Mouse (Mus musculus) ovary, postnatal 14 days (tissue): ENCODE measurements at regions not wholly inside any gene's neighbourhood (a gene's known extent, or its start where the extent isn't known, plus 50 kb on each side); places are given as distances from the start of the nearest gene placed in this dataset.

Source experiments
- DNase-seq: peaks from one replicate; pipeline ENCODE4 v3.0.0; 2022; ENCODE audit warnings: low spot score

DNA sequence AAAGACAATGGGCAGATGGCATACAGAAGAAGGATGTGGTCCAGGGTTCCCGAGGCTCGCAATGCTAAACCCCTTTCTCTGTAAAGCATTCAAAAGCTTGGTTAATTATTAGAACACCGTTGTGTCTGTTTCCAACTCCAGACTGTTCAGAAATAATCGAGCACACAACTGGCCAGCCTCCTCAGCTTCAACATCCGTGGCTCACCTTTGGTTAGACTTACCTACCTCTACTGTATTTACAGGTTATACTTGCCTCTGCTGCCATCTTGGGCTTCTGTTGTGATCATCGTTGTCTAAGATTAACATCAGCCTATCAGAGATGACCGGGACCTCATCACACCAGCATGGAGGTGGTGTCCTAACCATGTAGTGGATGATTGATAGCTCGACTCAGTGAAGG lies 209.3 kb downstream of the Gadd45g start:
- DNase-seq: no peak

DNA sequence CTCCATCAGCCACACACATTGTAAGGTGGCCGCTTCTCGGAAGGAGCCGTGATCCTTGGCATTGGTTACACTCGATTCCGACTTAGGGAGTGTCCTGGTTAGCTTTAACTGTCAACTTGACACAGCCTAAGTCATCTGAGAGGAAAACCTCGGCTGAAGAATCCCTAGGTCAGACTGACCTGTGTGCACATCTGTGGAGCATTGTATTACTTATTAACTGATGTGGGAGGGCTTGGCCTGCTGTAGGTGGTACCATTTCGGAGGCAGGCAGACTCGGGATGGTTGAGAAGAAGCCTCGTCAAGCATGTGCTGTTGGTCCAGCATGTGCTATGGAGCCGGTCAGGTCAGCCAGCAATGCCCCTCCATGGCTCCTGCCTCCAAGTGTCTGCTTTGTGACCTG lies 211.0 kb downstream of the Gadd45g start:
- DNase-seq: no peak

GRCm38 (mm10) chr13:52059756-52060417 lies 213.4 kb downstream of the Gadd45g start:
- DNase-seq: no peak

- DNase-seq: no peak
Observed at GRCm38 (mm10) chr13:52060418-52060870, 214.0 kb downstream of the Gadd45g start.

GRCm38 (mm10) chr13:52061454-52061853 lies 215.0 kb downstream of the Gadd45g start:
- DNase-seq: no peak

GRCm38 (mm10) chr13:52061881-52062280 lies 215.4 kb downstream of the Gadd45g start:
- DNase-seq: no peak

- no peak for DNase-seq
Observed at GRCm38 (mm10) chr13:52062576-52062975, 216.1 kb downstream of the Gadd45g start.

DNA sequence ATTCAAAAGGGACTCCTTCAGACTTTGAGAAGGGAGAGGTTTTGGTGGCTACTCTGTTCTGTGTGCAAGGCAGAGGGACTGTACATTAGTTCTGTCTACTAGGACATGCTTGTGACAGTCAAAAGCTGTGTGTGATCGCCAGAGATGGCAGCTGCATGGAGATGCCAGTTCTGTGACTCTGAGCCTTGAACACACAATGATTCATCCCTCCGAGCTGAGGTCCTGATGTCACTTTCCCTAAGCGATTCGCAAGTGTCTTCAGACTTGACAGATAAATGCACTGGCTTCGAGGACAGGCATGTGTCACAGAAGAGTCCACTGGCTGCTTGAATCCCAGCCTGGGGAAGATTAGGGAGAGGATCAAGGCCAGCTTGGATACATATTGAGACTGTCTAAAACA lies 218.8 kb downstream of the Gadd45g start:
- DNase-seq: no peak

GRCm38 (mm10) chr13:52065720-52066119 lies 219.2 kb downstream of the Gadd45g start:
- no peak for DNase-seq

DNA sequence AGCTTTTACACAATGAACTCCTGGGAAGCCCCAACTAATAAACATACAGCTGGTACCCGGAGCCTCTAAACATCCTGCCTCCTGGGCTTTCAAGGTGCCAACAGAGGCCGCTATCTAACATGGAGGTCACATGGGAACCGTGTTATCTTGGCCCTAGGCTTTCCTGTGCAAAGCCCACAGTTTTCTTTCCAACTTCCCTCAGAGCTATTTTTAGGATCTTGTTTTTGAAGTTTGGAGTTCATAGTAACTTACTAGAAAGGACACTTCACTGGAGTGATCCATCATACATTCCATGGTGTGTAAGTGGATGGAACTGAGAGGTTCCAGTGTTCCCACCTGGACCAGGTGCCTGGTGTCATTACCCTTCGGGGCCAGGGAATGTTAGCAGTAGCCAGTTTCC lies 220.6 kb downstream of the Gadd45g start:
- no peak for DNase-seq

DNA sequence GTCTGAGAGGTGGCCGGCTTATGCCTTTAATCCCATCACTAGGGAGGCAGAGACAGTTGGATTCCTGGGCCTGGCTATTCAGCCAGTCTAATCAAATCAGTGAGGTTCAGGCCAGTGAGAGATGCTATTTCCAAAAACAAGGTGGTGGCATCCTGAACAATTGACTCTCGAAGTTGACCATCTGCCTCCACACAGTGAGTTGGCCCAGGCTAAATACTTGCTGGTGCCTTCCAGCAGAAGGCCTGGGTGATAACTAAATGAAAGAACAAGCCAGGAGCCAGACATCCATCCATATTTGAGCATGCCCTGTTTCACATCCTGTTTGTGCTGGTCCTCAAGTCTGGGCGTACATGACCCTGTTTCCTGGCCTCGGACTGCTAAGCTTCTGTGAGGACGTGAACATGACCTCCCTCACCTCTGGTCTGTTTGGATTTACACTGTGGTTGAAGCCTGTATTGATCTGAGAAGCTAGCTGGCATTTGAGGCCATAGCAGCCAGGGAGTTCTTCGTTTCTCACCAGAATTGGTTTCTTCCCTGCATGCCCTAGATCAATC lies 222.5 kb downstream of the Gadd45g start:
- no peak for DNase-seq

GRCm38 (mm10) chr13:52069714-52070113 lies 223.2 kb downstream of the Gadd45g start:
- DNase-seq: no peak

DNA sequence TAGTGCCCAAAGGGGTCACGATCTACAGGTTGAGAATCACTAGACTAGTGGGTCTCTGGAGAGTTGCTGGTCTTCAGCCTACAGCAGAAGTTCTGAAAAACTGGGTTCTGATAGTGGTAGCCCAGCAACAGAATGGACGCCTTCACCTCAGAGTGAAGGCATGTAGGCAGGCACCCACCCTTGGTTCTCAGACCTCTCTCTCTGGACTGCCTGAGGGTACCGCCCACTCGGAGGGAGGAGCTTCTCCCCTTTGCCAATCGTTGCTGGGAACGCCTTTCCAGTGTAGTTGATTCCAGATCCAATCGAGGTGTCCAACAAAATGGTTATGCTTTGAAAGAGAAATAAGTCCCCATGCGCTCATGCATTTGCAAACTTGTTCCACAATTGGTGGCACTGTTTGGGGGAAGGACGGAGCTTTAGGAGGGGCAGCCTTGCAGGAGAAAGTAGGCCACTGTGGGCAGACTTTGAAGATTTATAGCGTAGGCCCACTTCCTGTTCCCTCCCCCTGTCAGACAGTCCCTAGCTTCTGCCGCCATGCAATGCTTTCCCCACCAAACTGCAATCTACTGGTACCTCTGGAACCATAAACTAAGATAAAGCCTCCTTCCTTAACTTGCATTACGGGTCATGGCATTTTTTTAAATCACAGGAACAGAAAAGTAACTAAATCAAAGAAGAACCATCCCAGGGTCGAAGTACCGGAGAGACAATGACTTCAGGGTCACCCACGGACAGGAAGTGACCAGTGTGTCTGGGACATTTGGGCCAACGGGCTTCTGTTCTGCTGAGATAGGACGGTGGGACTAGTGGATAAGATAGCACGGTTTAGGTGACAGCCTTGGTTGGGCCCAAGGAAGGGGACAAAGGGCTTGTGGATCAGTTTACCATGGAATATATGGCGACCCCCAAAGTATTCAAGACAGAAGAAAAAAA lies 224.5 kb downstream of the Gadd45g start:
- DNase-seq: no peak

DNA sequence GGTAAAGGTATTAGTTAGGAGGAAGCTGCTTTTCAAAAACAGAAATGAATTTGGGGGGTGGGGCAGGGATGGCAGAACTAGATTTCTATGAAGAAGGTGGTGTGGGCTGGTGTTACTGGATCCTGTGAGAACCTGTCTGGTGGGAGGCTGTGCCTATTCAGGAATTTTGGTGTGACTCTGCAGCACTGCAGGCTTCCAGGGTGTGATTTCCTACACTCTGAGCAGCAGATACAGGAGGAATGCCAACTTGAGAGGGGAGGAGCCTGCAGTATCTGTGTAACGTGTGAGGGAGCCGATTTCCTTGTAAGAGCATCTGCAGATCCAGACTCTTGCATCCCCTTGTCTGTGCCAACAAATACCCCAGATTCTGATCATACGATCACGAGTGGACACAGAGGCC lies 231.1 kb downstream of the Gadd45g start:
- no peak for DNase-seq

GRCm38 (mm10) chr13:52078561-52078960 lies 232.1 kb downstream of the Gadd45g start:
- no peak for DNase-seq

- no peak for DNase-seq
Observed at GRCm38 (mm10) chr13:52079678-52080246, 233.3 kb downstream of the Gadd45g start.

DNA sequence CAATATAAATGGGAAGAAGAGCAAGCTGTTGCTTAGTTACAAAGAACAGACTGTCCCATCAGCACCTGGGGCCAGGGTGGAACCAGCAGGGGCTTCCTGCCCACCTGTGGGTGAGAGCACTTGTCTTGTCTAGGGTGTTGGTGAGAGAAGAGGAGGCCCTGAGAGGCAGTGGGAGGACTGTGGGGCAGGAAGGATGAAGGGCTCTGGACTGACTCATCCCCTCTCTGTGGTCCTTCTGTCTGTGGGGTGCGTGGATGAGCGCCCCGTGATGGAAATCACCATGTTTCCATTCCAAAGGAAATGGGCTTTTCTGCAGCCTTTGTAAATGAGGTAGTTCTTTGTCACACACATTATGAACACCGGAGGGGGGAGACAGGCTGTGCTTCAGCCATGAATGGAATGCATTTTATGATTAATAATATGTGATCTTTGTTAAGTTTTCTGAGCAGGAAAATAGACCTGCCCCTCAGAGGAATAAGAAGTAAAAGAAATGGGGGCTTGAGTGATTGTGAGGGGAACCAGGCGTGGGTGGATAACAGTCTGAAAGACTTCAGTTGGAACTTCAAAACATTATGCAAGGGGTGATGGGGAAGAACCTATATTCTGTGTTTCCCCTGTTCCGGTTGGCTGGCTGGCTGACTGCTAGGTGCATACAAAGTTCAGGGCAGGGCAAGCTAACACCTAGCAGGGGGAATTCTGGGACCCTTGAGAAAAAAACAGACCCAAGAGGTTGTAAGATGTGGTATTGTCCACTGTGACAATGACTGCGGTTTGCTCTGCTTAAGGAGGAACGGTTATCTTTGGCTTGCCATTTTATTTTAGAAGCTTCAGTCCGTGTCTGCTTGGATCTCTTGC lies 237.3 kb downstream of the Gadd45g start:
- DNase-seq: no peak

DNA sequence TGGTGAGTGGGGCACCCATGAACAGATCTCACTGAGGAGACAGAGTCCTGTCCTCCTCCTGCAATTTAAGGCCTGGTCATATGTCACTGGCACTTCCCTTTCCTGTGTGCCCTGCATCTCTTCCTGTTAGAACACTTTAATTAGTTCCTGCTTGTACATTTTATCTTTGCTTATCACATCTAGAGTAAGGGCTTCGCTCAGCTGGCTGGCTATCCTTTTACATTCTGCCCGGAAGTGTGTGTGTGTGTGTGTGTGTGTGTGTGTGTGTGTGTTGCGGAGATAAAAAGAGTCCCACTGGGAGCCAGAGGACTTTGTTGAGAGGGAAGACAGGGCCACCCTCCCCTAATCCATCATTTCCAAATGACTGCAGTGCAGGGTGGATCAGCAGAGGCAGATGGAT lies 238.6 kb downstream of the Gadd45g start:
- DNase-seq: no peak

GRCm38 (mm10) chr13:52088319-52088718 lies 241.8 kb downstream of the Gadd45g start:
- no peak for DNase-seq

GRCm38 (mm10) chr13:52090365-52090764 lies 243.9 kb downstream of the Gadd45g start:
- DNase-seq: no peak

DNA sequence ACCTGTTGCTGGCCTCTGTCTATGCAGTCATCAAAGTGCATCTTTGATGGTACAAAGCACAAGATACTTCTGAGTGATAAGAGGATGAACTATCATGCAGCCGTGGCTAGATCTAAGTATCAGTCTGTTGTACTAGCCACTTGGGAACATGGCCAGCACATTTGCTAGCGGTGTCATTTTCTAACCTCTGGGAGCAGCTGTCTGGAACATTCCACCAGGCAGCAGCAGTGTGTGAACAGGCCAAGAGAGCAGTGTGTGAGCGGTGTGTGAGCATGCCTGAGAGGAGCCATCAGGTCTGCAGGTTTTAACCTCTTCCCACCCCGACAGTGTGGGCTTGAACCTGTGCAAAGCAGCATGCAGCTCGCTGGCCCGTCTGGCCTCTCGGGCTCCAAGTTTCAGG lies 248.3 kb downstream of the Gadd45g start:
- no peak for DNase-seq

GRCm38 (mm10) chr13:52096506-52096905 lies 250.0 kb downstream of the Gadd45g start:
- DNase-seq: no peak
